Mouse (Mus musculus): Measurements from ENCODE around the gene Gm4756.
"Not testable (repeated sequence)": the region's sequence is repeated elsewhere in the genome, so short reads cannot be mapped to it uniquely, and the experiment has no call there.

Gm4756 gene

DNA sequence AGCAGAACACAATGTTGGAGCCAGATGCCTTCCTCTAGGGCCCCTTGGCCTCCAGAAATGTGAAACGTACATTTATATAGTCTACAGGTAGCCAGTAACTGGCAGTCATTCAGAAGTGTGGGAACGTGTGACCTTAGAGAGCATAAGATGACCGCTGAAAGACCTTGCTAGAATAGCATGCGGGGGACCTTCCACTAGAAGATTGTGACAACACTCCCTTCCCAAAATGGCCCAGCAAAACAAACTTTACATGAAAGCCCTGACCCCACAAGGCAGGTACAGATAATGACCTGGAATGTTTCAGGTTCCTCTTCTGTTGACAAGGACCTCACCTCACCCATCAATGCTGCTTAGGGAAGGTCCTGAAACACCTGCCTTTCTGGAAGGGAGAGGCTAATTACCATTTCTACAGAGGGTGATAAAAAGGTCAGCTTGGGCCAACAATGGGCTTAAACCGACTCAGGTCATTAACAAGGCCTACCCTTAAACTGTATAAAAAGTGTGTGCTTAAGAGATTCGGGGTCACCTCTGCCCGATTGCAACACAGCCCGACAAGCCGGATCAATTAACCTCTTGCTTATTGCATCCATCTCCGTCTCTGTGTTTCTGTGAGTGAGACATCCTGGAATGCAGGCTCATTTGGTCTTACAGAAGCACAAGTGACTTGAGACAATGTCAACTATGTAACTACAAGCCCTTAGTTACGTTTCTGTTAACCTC, at the start of gene Gm4756:
Gene Gm4756 (minus strand): TSS at position 51 of the 720 bp plus-strand sequence.
- DNase-seq (ENCODE audit: low read depth) = no peak

GRCm38 (mm10) chr12:72694901-72695463, 45.5 kb upstream of the Gm4756 start:
- no peak for DNase-seq (ENCODE audit: low read depth)

- no peak for DNase-seq (ENCODE audit: low read depth)
Observed at GRCm38 (mm10) chr12:72694438-72694837, 45.0 kb upstream of the Gm4756 start.

DNA sequence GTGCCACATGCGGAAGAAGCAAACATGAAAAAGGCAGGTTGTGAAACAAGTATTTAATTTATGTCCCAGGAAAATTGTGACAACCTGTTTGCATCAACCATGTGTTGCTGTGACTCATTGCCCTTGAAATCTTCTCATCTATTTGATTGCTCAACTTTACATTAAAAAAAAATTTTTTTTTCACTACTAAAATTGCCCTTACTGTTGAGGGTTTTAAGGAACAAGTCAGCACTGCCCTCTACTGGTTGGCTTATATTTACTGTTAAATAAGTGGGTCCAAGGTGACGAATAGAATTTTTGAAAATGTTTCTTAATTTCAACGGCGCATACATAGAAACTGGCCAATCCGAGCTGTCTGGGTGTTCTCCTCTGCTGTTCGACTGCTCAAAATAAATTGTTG, 44.4 kb upstream of the Gm4756 start:
- peak; percentile 50 for DNase-seq (ENCODE audit: low read depth)

- not testable (repeated sequence) for DNase-seq (ENCODE audit: low read depth)
Observed at GRCm38 (mm10) chr12:72688281-72688680, 38.8 kb upstream of the Gm4756 start.

- DNase-seq (ENCODE audit: low read depth) = not testable (repeated sequence)
Observed at GRCm38 (mm10) chr12:72687741-72688140, 38.3 kb upstream of the Gm4756 start.

- DNase-seq (ENCODE audit: low read depth) = not testable (repeated sequence)
Observed at GRCm38 (mm10) chr12:72686566-72686965, 37.1 kb upstream of the Gm4756 start.

- DNase-seq (ENCODE audit: low read depth) = no peak
Observed at GRCm38 (mm10) chr12:72683612-72684011, 34.2 kb upstream of the Gm4756 start.

DNA sequence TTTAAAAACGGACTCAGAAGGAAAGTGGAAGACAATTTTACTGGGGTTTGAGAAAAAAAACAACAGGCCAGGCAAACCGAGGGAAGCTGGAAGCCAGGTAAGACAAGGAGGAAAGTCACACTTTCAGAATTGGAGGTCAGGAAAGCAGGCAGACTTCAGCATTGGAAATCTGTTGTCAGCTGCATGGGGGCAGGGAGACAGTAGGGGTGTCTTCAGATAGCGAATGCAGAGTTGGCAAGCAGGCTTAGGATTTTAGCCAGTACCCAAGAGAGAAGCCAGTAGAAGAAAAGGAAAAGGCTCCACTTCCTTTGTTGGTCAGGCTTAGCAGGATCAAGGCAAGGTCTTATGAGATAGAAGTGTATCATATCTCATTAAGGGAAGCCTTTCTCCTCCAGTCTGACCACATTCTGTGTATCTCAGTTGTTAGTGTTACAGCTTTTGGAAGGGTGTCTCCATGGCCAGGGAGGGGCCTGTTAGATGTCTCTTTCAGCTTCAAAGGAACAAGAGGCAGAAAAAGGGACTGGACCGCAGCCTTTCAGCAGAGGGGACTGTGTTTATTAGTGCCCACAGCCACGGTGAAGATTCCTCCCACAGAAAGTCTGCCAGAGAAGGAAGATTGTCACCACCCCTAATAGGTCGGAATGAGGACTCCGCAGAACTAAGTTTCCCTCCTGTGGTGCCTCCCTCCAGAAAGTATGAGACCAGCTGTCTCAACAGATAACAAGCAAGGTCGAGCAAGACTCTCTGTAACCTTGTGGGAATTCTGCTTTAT, 33.2 kb upstream of the Gm4756 start:
- no peak for DNase-seq (ENCODE audit: low read depth)

- no peak for DNase-seq (ENCODE audit: low read depth)
Observed at GRCm38 (mm10) chr12:72681919-72682318, 32.5 kb upstream of the Gm4756 start.

DNA sequence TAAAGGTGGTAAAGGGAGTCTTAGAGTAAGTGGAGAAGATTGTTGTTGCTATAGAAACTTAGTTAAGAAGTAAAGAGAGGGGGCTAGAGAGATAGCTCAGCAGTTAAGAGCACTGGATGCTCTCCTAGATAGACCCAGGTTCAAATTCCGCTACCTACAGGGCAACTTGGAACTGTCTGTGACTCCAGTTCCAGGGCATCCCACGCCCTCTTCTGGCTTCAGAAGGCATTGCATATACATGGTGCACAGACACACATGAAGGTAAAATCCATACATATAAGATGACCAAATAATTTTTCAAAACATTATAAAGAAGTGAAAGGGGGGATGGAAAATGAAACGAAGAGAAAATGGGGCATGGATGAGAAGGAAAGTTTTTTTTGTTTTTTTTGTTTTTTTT, 30.2 kb upstream of the Gm4756 start:
- no peak for DNase-seq (ENCODE audit: low read depth)

DNA sequence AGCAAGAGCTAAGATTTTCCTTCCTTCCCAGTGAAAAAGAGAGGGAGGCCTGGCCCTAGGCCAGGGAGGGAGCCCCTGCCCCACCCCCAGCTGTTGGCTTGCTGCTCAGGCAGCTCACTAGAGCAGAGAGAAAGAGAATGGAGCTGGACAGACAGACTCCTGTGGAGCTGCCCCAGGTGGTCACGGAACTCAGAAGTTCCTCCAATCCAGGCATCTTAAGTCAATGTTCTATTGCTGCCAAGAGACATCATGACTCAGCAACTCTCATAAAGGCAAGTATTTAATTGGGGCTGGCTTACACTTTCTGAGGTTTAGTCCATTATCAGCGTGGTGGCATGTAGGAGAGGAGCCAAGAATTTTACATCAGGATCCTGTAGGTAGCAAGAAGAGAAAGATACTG, 25.4 kb upstream of the Gm4756 start:
- no peak for DNase-seq (ENCODE audit: low read depth)

DNA sequence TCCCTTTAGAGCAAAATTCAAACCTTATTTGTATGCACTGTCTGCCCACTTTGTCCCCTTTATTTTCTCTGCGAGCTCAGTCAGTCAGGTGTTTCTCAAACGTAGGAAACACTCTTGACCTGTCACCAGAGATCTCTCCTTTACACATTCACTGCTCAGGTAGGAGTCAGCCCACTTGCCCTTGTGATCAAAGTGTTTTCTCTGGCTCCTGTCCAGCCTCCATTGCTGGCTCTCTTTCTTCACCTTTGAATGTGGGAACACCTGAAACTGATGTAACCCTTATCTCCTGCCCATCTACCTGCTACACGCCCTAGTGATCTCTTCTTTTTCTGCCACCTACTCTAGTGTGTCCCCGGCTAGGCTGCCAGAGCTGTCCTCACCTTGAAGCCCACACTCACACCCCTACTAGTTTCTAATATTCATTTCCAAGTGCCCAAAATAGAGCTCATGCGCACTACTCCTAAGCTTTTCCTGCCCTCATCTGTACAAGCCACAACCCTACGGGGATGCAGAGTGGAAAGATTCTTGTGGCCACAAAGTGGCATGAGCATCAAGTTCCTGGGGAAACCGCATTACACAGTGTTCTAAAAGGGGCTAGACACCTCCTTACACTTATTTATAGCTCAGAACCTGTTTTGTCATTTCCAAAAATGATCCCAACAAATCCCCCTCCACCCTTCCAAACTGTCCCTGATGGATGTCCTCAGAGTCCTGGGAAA, 24.8 kb upstream of the Gm4756 start:
- DNase-seq (ENCODE audit: low read depth) = no peak

DNA sequence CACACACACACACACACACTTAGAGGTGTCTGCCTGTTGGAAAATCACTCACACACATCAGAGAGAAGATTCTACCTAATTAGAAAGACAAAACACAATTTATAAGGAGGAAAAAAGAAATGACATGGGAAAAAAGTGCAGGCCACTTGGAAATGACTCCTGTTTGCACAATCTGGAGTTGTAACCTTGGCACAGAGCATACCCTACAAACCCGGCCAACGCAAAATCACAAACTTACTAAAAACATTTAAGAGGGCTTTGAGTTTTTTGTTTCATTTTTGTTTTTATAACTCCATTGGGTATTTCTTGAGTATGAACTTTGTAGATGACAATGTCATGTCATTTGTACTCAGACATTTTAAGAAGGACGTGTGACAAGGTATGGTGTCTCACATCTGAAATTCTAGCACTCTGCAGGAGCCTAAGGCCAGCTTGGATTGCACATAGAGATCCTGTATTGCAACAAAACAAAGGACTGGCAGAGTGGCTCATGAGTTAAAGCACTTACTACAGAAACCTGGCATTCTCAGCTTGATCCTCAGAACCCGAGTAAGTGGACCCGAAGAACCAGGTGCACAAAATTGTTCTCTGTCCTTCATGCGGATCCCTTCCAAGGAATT, 22.2 kb upstream of the Gm4756 start:
- DNase-seq (ENCODE audit: low read depth) = no peak

DNA sequence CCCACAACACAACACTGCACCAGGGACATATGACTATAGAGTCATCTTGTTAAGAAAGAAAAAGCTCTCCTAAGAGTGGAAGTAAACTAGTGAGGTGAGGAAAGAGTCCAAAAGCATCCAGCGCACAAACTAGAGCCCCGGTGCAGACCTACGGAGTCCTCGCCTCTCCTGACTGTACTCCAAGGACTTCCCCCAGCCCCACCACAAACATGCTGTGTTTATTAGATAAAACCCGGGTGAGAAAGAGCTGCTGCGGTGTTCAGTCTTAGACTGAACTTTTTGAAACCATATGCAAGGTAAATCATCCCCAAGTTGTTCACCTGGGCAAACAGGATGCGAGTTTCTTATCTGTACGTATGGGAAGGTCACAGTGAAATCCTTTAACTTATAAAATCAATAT, 21.5 kb upstream of the Gm4756 start:
- no peak for DNase-seq (ENCODE audit: low read depth)

GRCm38 (mm10) chr12:72667868-72668469, 18.5 kb upstream of the Gm4756 start:
- DNase-seq (ENCODE audit: low read depth) = no peak

DNA sequence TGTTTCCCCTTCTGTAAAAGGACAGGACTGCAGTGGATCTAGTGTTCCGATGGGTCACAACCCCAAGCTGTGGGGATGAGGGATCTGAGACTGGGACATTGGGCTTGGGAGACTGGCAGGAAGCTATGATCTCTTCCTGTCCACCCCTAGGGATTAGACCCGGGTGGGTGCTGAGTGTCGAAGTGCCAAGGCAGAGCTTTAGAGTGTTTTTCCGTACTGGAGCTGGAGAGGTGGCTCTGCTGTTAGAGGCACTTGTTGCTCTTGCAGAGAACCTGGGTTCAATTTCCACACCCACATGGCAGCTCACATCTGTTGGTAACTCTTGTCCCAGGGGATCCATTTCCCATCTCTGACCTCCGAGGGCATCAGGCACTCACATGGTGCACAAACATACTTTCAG, 16.6 kb upstream of the Gm4756 start:
- no peak for DNase-seq (ENCODE audit: low read depth)

GRCm38 (mm10) chr12:72664735-72665337, 15.4 kb upstream of the Gm4756 start, which contains the start of gene Dhrs7:
Dhrs7 (minus strand) TSS chr12:72664909.
- peak; percentile 58 for DNase-seq (ENCODE audit: low read depth)

DNA sequence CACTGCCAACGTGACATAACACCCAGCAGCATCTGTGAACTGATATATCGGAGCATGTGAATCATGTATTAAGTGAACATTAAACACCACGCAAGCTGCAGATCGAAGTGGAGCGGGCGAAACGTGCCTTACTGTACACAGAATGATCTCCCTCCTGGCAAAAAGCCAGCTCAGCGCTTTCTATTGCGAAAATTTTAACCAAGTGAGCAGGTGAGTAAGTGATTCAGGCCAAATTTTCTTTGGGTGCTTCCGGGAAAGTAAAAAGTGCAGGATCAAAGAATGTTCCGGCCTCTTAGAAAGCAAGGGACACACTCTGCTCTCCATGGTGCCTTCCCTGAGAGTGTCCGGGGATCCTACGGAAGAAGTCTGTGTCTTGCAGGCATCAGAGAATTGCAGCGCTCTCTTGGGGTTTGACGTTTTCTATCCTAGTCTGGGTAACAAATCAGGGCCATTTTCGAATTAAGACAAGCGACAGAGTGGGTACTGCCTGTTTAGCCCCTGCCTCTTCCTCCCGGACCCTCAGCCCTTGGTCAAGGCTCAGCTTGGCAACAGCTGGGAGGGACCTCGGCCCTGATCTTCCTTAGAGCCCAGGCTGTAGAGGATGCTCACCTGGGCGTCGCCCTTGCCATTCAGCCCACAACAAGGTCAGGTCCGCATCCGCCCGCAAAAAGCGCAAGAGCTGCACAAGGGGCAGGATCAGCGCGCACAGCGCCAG, 14.7 kb upstream of the Gm4756 start:
- DNase-seq (ENCODE audit: low read depth) = no peak

- no peak for DNase-seq (ENCODE audit: low read depth)
Observed at GRCm38 (mm10) chr12:72655775-72656174, 6.3 kb upstream of the Gm4756 start.
